Mouse (Mus musculus) cerebellum, adult 2 months (tissue): Measurements from ENCODE around the gene Pfas.

ENCODE experiments used
- CTCF ChIP-seq: fragments of 200-500 bp; IDR thresholded peaks from 2 replicates; pipeline ENCODE4 v1.5.1; 2011; ENCODE audit warnings: low read depth, mild to moderate bottlenecking, control low read depth, low read length, moderate library complexity, borderline replicate concordance; ENCODE audit not compliant: insufficient read depth
- POLR2A ChIP-seq: fragments of 200-500 bp; IDR thresholded peaks from 2 replicates; pipeline ENCODE4 v1.6.1; 2011; ENCODE audit warnings: low read length, control low read depth, borderline replicate concordance; ENCODE audit not compliant: insufficient read depth

DNA sequence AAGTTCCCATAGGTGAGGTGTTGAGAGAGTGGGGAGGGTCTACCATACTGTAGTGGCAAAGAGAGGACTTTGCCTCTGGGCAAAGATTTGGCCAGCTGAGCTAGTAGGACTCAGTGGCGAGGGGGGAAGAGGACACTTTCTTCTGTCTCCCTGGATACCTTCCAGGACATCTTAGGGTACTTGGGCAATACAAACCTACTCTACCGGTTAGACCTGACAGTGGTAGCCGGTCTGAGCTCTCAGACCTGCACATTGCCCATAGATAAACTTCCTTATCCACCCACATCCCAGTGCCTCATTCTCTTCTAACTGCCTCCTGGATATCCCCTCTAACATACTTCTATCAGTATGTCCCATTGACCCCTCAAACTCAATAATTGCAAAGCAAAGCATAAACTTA, 27.3 kb downstream of the Pfas start:
- TF ChIP-seq CTCF: no peak
- TF ChIP-seq POLR2A: no peak
